Mouse (Mus musculus) forebrain, embryonic 13.5 days (tissue): ENCODE measurements around the gene 2410002F23Rik. TPM values are rescaled to one million over a fixed set of nuclear protein-coding genes. Genes with fewer than 3 reads are reported as not detected.
"Not testable (repeated sequence)": the region's sequence is repeated elsewhere in the genome, so short reads cannot be mapped to it uniquely, and the experiment has no call there.

ENCODE experiments used
- ATAC-seq: fragments of 200-750 bp; cut with Nextera tagmentation; 2 replicates; pipeline ENCODE4 v1.8.0; 2017
- H3K27ac ChIP-seq: fragments of 300-500 bp; sonication (generic); 2 replicates; pipeline ENCODE4 v1.5.1; 2015; ENCODE audit warnings: inconsistent platforms, mild to moderate bottlenecking, moderate library complexity
- H3K27me3 ChIP-seq: fragments of 300-500 bp; sonication (generic); 2 replicates; pipeline ENCODE4 v1.6.1; 2015; ENCODE audit warnings: mild to moderate bottlenecking, inconsistent platforms
- H3K36me3 ChIP-seq: fragments of 300-500 bp; sonication (generic); 2 replicates; pipeline ENCODE4 v1.6.1; 2015; ENCODE audit warnings: mild to moderate bottlenecking, inconsistent platforms; ENCODE audit not compliant: poor library complexity, severe bottlenecking
- H3K4me1 ChIP-seq: fragments of 300-500 bp; sonication (generic); 2 replicates; pipeline ENCODE4 v1.6.1; 2015; ENCODE audit warnings: inconsistent platforms
- H3K4me2 ChIP-seq: fragments of 300-500 bp; sonication (generic); 2 replicates; pipeline ENCODE4 v1.6.1; 2015; ENCODE audit warnings: inconsistent platforms, mild to moderate bottlenecking, moderate library complexity
- H3K4me3 ChIP-seq: fragments of 300-500 bp; sonication (generic); 2 replicates; pipeline ENCODE4 v1.5.1; 2015; ENCODE audit warnings: mild to moderate bottlenecking, inconsistent platforms
- H3K9ac ChIP-seq: fragments of 300-500 bp; sonication (generic); 2 replicates; pipeline ENCODE4 v1.6.1; 2015; ENCODE audit warnings: mild to moderate bottlenecking, inconsistent platforms
- H3K9me3 ChIP-seq: fragments of 300-500 bp; sonication (generic); replicated peaks from 2 replicates; pipeline ENCODE4 v1.6.1; 2016; ENCODE audit warnings: inconsistent platforms
- WGBS: fragments of 180-500 bp; shearing (Covaris S2); methylation state at CpG from one replicate; pipeline ENCODE4 v1.1.7; 2015; 5-methylcytosine and 5-hydroxymethylcytosine counted together
- polyA plus RNA-seq: library from polyadenylated mRNA; unstranded; fragments of >200 nt; fragmentation: Nextera tagmentation; extraction: Ambion mirVana; gene quantifications from 2 replicates; pipeline ENCODE4 v1.2.1, GENCODE M21; 2015

Gene 2410002F23Rik
- polyA plus RNA-seq = 172 and 212 TPM in 2 replicates

DNA sequence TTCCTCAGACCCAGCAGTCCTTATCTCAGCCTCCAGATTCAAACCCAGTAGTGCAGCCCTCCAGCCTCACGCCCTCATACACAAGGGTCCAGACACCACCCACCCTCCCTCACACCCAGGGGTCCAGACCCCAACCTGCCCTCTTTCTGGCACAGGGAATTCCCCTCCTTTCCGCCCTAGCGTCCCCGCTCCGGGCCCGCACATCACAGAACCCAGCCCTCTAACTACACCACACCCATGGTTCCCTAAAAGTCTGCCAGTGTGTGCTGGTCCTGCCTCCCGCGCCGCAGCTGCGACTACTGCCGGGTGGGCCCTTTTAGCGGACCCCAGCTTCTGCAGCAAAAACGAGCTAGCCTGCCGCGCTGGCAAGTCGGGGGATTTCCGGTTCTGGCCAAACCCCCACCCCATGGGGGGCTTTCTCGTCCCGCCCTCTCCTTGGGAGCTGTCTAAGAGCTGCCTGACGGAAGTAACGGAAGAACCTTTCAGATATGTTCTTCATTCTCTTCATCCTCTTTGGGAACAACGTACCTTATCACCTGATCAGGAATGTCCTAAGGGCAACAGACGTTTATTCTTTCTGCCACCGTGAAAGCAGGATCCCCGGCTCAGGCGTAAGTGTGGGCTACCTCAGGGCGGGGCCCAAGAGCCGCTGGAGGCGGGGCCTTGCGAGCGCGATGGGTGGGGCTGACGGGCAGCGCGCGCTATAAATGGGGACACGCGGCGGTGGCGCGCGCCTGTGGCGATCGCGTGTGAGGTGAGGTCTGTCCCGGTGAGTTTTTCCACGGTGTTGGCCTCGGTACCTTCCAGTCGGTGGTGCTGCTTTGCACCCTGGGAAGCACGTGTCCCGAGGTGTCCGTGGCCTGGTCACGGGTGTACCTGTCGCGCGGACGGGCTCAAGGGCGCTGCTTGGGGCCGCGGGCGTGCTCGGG lies at the start of gene 2410002F23Rik, which contains the start of gene 1700028J19Rik:
TSS of gene 2410002F23Rik (plus strand) at position 668 of the 929 bp plus-strand sequence.
TSS of gene 1700028J19Rik (minus strand) at position 641 of the 929 bp plus-strand sequence.
- WGBS = under 1% methylated on average over 62 of the region's 62 CpGs

DNA sequence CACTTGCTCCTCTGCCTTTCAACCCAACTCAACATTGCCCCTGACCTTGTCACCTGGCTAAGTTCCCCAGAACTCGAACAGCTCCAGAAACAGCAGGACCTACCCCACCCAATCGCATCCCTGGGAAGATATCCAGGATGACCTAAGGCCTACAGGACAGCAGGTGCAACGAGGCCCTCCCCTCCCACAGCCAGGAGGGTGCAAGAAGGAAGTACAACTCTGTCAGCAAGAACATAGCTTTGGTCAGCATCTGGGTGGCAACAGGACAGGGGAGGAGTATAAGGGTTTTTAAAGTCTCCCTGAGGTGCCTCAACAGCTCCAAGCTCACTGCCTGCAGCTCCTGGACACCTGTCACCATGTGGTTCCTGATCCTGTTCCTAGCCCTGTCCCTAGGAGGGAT lies 48.6 kb upstream of the 2410002F23Rik start, which contains the start of gene Klk1b3:
TSS of gene Klk1b3 (plus strand) at position 301 of the 400 bp plus-strand sequence.
- Histone ChIP-seq H3K36me3 (no peaks in the 10 kb centered on the region), H3K9ac (no peak within 1 kb of the TSS), H3K4me1 (no peaks in the 10 kb centered on the region), H3K4me3 (no peak within 1 kb of the TSS), H3K4me2 (no peak within 1 kb of the TSS), H3K27ac (no peak within 1 kb of the TSS), H3K9me3 (no peaks in the 10 kb centered on the region), H3K27me3 (no peaks in the 10 kb centered on the region)
- no peak for ATAC-seq
- WGBS = 79% methylated on average over 3 of the region's 3 CpGs

More for the DNA sequence above, at the start of gene 2410002F23Rik, which contains the start of gene 1700028J19Rik:
- Histone ChIP-seq H3K4me1 (peaks cover 35% of the 10 kb centered on the region), H3K4me3 (peak within 1 kb of the TSS; percentile 92), H3K9me3 (no peaks in the 10 kb centered on the region), H3K27ac (peak within 1 kb of the TSS; percentile 90), H3K4me2 (peak within 1 kb of the TSS; percentile 82), H3K36me3 (peaks cover 30% of the 10 kb centered on the region), H3K9ac (peak within 1 kb of the TSS; percentile 93), H3K27me3 (no peaks in the 10 kb centered on the region)
- peak; percentile 85 for ATAC-seq

DNA sequence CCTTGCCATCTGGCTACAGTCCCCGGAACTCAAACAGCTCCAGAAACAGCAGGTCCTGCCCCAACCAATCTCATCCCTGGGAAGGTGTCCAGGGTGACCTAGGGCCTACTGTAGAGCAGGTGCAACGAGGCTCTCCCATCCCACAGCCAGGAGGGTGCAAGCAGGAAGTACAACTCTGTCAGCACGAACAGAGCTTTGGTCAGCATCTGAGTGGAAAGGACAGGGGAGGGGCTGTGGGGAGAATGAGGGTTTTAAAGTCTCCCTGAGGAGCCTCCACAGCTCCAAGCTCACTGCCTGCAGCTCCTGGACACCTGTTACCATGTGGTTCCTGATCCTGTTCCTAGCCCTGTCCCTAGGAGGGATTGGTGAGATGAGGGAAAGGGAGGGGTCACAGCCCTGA lies 39.4 kb upstream of the 2410002F23Rik start, which contains the start of gene Klk1b4:
TSS of gene Klk1b4 (plus strand) at position 301 of the 400 bp plus-strand sequence.
- 46% methylated on average over 3 of the region's 3 CpGs for WGBS
- not testable (repeated sequence) for H3K27ac ChIP-seq, ATAC-seq, H3K9ac ChIP-seq, H3K27me3 ChIP-seq, H3K9me3 ChIP-seq, H3K4me3 ChIP-seq, H3K36me3 ChIP-seq, H3K4me1 ChIP-seq, H3K4me2 ChIP-seq

DNA sequence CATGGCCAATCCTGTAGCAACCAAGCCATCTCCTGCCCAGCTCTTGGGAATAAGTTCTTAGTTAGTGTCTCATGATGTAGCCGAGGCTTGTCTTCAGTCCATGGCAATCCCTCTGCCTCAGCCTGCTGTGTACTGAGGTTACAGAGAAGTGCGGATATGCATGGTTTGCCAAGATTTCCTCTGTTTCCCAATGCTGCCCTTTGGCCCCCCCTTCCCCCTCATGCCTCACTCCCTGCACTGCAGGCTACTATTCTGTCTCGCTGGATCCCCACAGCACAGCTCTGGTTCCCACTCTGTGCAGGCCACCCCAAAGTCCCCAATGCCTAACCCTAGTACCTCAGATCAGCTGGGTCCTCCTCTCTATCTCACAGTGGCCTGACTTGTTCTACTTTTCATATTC lies 38.2 kb upstream of the 2410002F23Rik start:
- ATAC-seq = no peak

DNA sequence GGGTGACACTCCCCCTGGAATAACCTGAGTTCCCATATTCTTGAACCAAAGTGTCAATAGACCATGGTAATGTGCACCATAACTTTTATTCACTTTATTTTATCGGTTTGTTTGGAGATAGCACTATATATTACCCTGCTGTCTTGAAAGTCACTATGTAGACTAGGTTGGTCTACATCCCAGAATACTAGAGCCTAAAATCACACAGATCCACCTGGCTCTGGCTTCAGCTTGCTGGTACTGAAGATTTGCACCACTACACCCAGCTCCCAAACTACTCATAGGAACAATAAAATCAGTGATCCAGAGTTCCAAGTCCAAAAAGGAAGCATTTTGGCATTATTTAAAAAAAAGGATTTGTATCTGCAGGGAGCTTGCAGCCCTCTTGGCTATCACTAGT lies 30.9 kb upstream of the 2410002F23Rik start, which contains the start of gene Klk1b5:
TSS of gene Klk1b5 (plus strand) at position 301 of the 400 bp plus-strand sequence.
- 82% methylated on average over 1 of the region's 1 CpGs for WGBS
- no peak within 1 kb of the TSS for H3K9ac ChIP-seq
- no peak within 1 kb of the TSS for H3K4me3 ChIP-seq
- no peaks in the 10 kb centered on the region for H3K27me3 ChIP-seq
- no peaks in the 10 kb centered on the region for H3K4me1 ChIP-seq
- no peaks in the 10 kb centered on the region for H3K36me3 ChIP-seq
- H3K4me2 ChIP-seq = no peak within 1 kb of the TSS
- no peaks in the 10 kb centered on the region for H3K9me3 ChIP-seq
- H3K27ac ChIP-seq = no peak within 1 kb of the TSS
- no peak for ATAC-seq

More for the DNA sequence above, 38.2 kb upstream of the 2410002F23Rik start:
- no peak overlapping the region for H3K4me3 ChIP-seq
- no peaks in the 10 kb centered on the region for H3K27me3 ChIP-seq
- no peak overlapping the region for H3K9ac ChIP-seq
- H3K27ac ChIP-seq = no peak overlapping the region
- no peak overlapping the region for H3K4me2 ChIP-seq
- 87% methylated on average over 3 of the region's 3 CpGs for WGBS
- H3K36me3 ChIP-seq = no peaks in the 10 kb centered on the region
- H3K9me3 ChIP-seq = no peaks in the 10 kb centered on the region
- H3K4me1 ChIP-seq = no peaks in the 10 kb centered on the region

DNA sequence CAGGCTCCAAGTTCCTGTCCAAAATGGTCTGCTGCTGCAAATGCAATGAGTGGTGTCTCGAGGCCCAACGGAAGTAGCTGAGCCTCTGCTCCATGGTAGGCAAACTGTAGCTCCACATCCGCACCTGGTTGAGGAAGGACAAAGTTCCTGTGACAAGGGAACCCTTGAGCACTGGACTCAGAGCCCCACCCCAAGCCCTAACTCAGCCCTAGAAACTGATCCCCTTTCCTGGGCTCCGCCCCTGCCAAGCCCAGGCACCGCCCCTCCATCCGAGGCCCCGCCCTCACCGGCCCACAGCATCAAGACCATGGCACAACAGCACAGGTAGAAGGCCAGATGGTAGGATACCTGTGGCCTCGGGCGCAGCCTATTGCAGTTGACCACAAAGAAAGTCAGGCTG lies 24.9 kb upstream of the 2410002F23Rik start:
- not testable (repeated sequence) for H3K4me1 ChIP-seq, H3K4me2 ChIP-seq, H3K36me3 ChIP-seq, H3K27ac ChIP-seq, H3K27me3 ChIP-seq, ATAC-seq, H3K9me3 ChIP-seq, H3K9ac ChIP-seq, H3K4me3 ChIP-seq
- WGBS = 77% methylated on average over 8 of the region's 10 CpGs

DNA sequence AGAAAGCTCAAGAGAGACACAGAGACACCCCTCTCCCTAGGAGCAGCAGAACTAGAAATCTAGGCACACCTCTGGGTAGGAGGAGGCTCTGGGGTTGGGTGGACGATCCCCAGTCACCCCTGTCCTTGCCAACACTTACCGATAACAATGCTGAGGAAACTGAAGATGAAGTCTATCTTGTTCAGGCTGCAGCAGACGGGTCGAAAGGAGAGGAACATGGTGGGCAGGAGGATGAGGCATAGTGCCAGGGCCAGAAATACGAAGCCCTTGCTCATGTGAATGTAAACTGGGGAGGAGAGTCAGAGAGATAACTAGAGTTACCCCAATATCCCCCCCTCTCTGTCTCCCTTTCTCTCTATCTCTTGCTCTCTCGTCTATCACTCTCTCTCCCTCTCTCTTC lies 24.2 kb upstream of the 2410002F23Rik start:
- not testable (repeated sequence) for H3K4me2 ChIP-seq, H3K9me3 ChIP-seq, H3K36me3 ChIP-seq, H3K9ac ChIP-seq, H3K4me1 ChIP-seq, ATAC-seq, H3K27me3 ChIP-seq, H3K27ac ChIP-seq, H3K4me3 ChIP-seq
- WGBS = 80% methylated on average over 6 of the region's 6 CpGs

DNA sequence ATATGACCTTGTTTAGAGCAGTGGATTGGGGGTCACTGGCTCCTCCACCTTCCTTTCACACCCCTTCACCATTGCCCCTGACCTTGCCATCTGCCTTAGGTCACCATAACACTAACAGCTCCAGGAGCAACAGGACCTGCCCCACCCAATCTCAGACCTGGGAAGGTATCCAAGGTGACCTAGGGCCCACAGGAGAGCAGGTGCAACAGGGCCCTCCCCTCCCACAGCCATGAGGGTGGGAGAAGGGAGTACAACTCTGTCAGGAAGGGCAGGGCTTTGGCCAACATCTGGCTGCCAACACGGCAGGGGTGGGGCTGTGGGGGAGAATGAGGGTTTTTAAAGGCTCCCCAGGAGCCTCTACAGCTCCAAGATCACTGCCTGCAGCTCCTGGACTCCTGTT lies 21.4 kb upstream of the 2410002F23Rik start, which contains the start of gene Klk1:
TSS of gene Klk1 (plus strand) at position 285 of the 400 bp plus-strand sequence.
- Histone ChIP-seq H3K4me1 (no peaks in the 10 kb centered on the region), H3K9me3 (no peaks in the 10 kb centered on the region), H3K27ac (no peak within 1 kb of the TSS), H3K4me3 (no peak within 1 kb of the TSS), H3K9ac (no peak within 1 kb of the TSS), H3K36me3 (no peaks in the 10 kb centered on the region), H3K27me3 (no peaks in the 10 kb centered on the region), H3K4me2 (no peak within 1 kb of the TSS)
- WGBS = 54% methylated on average over 1 of the region's 1 CpGs
- ATAC-seq = no peak

DNA sequence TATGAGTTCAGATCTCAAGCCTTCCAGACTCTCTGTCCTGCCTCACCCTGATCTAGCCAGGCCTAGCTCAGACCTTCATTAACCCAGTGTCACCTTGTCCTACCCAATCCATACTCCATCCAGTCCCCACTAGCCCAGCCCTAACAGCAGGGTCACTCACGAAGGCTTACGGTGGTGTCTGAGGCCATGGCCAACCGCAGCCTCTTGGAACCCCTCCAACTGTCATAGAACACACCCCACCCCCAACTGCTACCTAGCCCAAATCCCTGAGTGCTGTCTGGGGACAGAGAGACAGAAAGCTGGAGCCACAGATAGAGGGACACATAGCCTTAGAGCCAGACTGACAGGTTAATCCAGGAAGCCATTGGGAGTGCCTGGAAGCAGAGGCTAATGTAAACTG lies 10.6 kb upstream of the 2410002F23Rik start, which contains the start of gene Gm36864:
TSS of gene Gm36864 (plus strand) at position 269 of the 400 bp plus-strand sequence.
- ATAC-seq = no peak
- Histone ChIP-seq H3K9me3 (no peaks in the 10 kb centered on the region), H3K27ac (no peak within 1 kb of the TSS), H3K4me3 (no peak within 1 kb of the TSS), H3K9ac (no peak within 1 kb of the TSS), H3K36me3 (no peaks in the 10 kb centered on the region), H3K4me1 (no peaks in the 10 kb centered on the region), H3K4me2 (no peak within 1 kb of the TSS), H3K27me3 (0 out of 2 replicates have a peak, but pooled peaks cover 3% of the 10 kb centered on the region)
- WGBS = 80% methylated on average over 3 of the region's 3 CpGs

DNA sequence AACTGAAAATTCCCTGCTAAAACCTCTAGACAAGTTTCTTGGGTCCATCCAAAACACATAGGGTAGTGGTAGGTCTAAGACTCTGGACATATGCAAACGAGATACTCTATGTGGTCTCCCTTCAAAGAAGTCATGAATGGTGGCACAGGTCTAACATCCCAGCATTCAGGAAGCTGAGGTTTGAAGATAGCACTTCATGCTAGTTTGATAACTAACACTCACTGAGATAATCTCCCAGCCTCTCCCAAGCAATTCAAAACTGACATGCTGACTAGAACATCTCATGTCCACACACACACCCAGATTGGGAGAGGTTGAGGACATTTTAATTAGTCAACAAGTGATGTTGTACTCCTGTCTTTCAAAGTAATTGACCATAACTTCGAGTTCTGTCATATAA lies 6.6 kb upstream of the 2410002F23Rik start:
- ATAC-seq = no peak
- 0 out of 2 replicates have a peak, but pooled peaks cover 3% of the 10 kb centered on the region for H3K27me3 ChIP-seq
- WGBS = 56% methylated on average over 2 of the region's 2 CpGs
- no peaks in the 10 kb centered on the region for H3K9me3 ChIP-seq
- H3K4me3 ChIP-seq = no peak overlapping the region
- H3K4me1 ChIP-seq = no peaks in the 10 kb centered on the region
- H3K9ac ChIP-seq = no peak overlapping the region
- no peak overlapping the region for H3K4me2 ChIP-seq
- no peak overlapping the region for H3K27ac ChIP-seq
- H3K36me3 ChIP-seq = no peaks in the 10 kb centered on the region

DNA sequence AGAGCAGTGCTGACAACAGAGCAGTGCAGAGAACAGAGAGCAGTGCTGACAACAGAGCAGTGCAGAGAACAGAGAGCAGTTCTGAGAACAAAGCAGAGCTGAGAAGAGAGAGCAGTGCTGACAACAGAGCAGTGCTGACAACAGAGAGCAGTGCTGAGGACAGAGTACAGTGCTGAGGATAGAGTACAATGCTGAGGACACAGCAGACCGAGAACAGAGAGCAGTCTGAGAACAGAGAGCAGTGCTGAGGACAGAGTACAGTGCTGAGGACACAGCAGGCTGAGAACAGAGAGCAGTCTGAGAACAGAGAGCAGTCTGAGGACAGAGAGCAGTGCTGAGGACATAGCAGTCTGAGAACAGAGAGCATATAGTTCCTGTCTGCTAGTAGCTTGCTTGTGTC lies 5.8 kb upstream of the 2410002F23Rik start:
- Histone ChIP-seq H3K27ac (no peak overlapping the region), H3K9me3 (no peaks in the 10 kb centered on the region), H3K9ac (no peak overlapping the region), H3K4me3 (no peak overlapping the region), H3K4me1 (peaks cover 6% of the 10 kb centered on the region), H3K36me3 (no peaks in the 10 kb centered on the region), H3K4me2 (no peak overlapping the region), H3K27me3 (0 out of 2 replicates have a peak, but pooled peaks cover 3% of the 10 kb centered on the region)
- WGBS = 56% methylated on average over 1 of the region's 1 CpGs
- no peak for ATAC-seq

DNA sequence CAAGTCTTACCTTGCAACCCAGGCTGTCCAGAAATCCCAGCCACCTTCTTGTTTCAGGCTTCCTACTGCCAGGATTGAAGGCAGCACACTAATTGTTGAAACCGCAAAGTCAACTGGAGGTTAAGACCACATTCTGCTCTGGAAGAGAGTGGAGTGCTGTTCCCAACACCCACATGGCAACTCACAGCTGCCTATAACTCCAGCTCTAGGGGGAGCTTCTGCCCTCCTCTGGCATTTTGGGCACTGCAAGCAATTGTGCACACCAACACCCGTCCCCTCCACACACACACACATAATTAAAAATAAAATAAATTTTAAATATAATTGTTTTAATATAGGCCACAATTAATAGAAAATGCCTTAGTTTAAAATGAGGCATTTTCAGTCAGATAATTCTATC lies 5.4 kb upstream of the 2410002F23Rik start:
- Histone ChIP-seq H3K9ac (no peak overlapping the region), H3K4me1 (peaks cover 6% of the 10 kb centered on the region), H3K4me2 (no peak overlapping the region), H3K27me3 (0 out of 2 replicates have a peak, but pooled peaks cover 3% of the 10 kb centered on the region), H3K4me3 (no peak overlapping the region), H3K9me3 (no peaks in the 10 kb centered on the region), H3K36me3 (no peaks in the 10 kb centered on the region), H3K27ac (no peak overlapping the region)
- ATAC-seq = no peak
- 69% methylated on average over 2 of the region's 2 CpGs for WGBS
